Mouse (Mus musculus): ENCODE measurements around the gene B3gnt9.
"Not testable (repeated sequence)": the region's sequence is repeated elsewhere in the genome, so short reads cannot be mapped to it uniquely, and the experiment has no call there.

Gene B3gnt9

GRCm38 (mm10) chr8:105254966-105255350 lies at the start of gene B3gnt9:
Gene B3gnt9 (minus strand): TSS chr8:105255153.
- no peak for DNase-seq (ENCODE audit: extremely low spot score, low read depth, low spot score)

DNA sequence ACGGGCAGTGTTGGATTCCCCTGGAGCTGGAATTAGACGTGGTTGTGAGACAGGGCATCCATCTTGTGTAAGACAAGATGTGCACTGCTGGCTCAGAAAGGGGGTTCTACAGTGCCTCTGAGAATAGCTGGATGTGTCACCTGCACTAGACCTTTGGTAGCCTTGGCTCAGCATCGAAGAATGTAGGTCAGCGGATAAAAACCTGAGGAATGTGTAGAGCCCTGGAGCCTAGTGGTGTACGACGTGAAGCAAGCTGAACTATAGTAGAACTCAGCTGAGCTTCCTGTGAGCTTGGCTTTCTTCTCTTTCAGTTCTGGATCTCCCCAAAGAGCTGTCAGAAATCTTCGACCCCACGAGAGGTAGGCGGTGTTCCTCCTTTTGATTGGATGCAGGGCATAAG lies 48.9 kb upstream of the B3gnt9 start:
- no peak for DNase-seq (ENCODE audit: extremely low spot score, low read depth, low spot score)

DNA sequence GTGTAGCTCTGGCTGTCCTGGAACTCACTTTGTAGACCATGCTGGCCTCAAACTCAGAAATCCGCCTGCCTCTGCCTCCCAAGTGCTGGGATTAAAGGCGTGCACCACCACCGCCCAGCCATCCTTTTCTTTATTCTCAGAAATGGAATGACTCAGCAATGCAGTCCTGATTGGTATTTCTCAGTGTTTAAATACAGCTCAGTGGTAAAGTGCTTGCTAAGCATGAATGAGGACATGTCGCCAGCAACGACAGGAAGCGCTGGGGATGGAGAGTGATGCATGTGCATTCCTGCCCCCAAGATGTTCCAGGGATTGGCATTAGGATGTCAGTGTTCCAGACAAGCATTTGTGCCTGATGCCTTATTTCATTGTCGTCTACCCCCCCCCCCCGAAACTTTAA lies 48.4 kb upstream of the B3gnt9 start:
- DNase-seq (ENCODE audit: extremely low spot score, low read depth, low spot score), result no peak

DNA sequence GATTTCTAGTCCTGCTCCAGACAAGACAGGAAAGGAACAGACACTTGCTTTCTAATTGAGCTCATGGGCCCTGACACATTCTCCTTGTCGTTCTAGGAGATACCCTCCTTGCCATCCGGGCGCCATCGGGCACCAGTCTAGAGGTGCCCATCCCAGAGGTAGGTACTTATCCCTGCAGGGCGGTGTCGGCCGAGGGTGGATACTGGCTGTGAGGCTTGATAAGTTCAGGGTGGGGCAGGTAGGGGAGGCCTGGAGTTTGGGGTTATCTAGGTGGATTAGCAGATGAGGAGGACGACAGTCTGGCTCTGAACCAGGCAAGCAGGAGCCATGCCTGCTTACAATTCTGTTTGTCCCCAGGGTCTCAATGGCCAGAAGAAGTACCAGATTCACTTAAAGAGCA lies 45.0 kb upstream of the B3gnt9 start:
- no peak for DNase-seq (ENCODE audit: extremely low spot score, low read depth, low spot score)

GRCm38 (mm10) chr8:105298351-105299252 lies 43.6 kb upstream of the B3gnt9 start:
- DNase-seq (ENCODE audit: extremely low spot score, low read depth, low spot score), result no peak

GRCm38 (mm10) chr8:105297511-105298192 lies 42.7 kb upstream of the B3gnt9 start, which contains the start of gene E2f4:
Gene E2f4 (plus strand): TSS chr8:105297663.
- DNase-seq (ENCODE audit: extremely low spot score, low read depth, low spot score), result peak; percentile 61

GRCm38 (mm10) chr8:105295895-105296573 lies 41.1 kb upstream of the B3gnt9 start, which contains the start of gene Exoc3l:
Gene Exoc3l (minus strand): TSS chr8:105296101.
- DNase-seq (ENCODE audit: extremely low spot score, low read depth, low spot score), result no peak

GRCm38 (mm10) chr8:105295256-105295655 lies 40.3 kb upstream of the B3gnt9 start:
- no peak for DNase-seq (ENCODE audit: extremely low spot score, low read depth, low spot score)

DNA sequence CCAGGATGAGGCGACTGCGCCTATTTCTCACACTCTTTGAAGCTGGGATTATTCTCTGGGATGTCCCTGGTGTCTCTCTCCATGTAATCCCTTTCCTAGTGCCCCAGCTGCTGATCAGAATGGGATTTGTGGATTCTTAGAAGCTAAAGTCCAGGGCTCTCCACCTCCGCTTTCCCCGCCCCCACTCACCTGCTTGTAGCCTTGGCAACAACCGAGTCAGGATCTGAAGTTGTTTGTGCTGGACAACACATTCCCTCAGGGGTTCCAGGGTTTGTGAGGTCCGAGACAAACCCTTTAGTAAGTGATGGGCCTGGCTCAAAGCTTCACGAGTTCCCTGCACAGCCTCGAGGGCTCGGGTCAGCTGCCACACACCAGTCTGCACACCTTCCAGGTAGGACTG lies 39.8 kb upstream of the B3gnt9 start:
- no peak for DNase-seq (ENCODE audit: extremely low spot score, low read depth, low spot score)

- DNase-seq (ENCODE audit: extremely low spot score, low read depth, low spot score), result no peak
Observed at GRCm38 (mm10) chr8:105293405-105293804, 38.5 kb upstream of the B3gnt9 start.

DNA sequence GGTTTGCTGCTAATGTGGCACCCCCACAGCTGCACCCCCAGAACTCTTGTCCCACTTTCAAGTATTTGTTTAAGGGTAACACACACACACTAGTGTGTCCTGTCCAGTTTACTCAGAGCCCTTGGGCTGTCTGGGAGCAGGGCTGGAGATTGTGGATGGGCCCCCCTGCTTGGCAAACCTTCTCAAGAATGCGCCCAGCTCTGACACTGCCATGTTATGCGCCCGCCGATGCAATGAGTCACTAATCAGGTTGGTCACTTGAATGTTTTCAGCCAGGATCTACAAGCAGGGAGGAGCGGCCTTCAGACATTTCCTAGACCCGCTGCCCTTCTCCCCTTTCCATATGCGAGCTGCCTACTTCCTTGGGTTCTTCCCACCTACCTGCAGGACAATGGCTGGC lies 37.5 kb upstream of the B3gnt9 start:
- no peak for DNase-seq (ENCODE audit: extremely low spot score, low read depth, low spot score)

DNA sequence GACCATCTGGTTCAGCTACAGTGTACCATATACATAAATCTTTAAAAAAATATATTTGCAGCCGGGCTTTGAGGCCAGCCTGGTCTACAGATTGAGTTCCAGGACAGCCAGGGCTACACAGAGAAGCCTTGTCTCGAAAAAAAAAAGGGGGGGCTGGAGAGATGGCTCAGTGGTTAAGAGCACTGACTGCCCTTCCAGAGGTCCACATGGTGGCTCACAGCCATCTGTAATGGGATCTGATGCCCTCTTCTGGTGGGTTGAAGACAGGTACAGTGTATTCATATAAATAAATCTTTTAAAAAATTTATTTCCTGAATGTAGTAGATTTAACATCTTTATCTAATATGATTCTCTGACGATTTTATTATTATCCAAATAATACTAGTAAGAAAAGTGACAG lies 36.8 kb upstream of the B3gnt9 start:
- not testable (repeated sequence) for DNase-seq (ENCODE audit: extremely low spot score, low read depth, low spot score)

- not testable (repeated sequence) for DNase-seq (ENCODE audit: extremely low spot score, low read depth, low spot score)
Observed at GRCm38 (mm10) chr8:105291364-105291763, 36.4 kb upstream of the B3gnt9 start.

DNA sequence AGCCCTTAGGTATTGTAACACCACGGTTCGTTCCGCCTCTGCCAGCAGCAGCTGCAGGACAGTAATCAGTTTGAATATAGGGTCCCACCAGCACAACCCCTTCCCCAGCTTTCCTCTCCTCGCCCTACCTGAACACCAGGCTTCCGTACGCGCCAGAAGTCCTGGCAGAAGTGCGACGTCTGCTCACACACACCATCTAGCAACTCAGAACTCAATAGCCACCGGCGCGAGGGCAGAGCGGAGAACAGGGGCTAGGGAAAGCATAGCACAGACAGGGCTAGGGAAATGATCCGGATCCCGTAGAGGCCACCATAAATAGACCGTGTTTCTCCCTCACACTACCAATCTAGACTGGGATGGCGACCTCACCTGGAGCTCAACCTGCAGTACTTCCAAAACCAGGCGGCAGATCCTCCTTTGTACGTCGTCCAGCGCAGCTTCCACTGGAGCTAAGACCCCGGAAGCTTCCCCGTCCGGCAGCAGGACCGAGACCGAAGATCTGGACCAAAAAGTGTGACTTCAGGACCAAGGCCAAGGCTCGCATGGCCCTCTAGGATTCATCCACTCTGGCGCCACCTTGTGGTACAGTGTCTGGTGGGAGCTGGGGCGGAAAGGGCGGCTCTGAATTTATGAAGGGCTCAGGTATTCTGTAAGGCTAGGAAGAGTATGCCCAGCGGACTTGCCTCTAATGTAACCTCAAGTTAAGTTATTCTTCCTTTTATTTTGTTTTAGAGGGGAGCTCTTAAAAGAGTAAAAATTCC lies 35.8 kb upstream of the B3gnt9 start:
- DNase-seq (ENCODE audit: extremely low spot score, low read depth, low spot score), result peak; percentile 85

GRCm38 (mm10) chr8:105289805-105290460 lies 35.0 kb upstream of the B3gnt9 start, which contains the start of gene 4931428F04Rik:
Gene 4931428F04Rik (minus strand): TSS chr8:105289864.
- no peak for DNase-seq (ENCODE audit: extremely low spot score, low read depth, low spot score)

DNA sequence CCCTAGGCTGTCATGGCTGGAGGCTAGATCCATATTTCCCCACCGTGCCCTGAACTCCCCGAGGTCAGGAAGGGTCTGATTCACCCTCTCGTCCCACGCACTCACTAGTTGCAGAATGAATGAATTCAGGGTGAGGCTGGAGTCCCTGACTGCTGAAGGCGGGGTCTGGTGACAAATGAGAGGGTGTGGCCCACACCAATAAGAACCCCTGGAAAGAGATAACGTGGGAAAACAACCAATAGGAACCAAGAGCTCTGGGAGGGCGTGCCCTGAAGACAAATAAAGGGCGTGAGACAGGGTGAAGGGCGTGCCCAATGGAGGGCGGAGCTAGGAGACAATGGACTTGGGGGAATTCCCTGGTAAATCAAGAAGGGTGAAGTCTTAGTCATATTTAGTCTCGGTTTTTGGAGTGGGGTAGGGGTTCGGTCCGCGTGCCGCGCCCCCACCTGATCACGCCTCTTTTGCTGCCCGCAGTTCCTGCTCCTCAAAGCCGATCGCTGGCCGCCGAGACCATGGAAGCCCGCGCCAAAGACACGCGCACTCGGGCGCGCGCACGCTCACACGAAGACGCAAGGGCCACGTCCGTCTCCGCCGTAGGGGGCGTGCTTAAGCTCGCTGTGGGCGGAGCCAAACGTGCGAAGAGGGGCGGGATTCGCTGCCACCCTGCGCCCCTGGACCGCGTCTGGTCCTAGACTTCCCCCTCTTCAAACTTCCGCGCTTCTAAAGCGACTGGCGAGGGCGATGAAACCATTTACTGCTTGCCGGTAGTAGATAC lies 34.2 kb upstream of the B3gnt9 start:
- DNase-seq (ENCODE audit: extremely low spot score, low read depth, low spot score), result peak; percentile 92

GRCm38 (mm10) chr8:105288231-105288630 lies 33.3 kb upstream of the B3gnt9 start:
- no peak for DNase-seq (ENCODE audit: extremely low spot score, low read depth, low spot score)

DNA sequence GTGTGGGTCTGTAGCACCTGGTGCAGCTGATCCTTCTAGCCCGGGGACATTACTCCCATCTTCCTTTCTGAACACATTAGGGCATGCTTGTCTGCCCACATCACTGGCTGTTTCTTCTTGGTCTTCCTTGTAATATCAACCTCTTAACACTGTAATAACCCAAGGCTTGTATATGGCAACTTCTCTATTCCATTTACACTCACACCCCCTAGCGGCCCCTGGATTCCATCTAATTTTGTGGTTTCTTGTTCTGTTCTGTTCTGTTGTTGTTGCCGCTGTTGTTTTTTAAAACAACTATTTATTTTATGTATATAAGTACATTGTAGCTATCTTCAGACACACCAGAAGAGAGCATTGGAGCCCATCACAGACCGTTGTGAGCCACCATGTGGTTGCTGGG lies 32.0 kb upstream of the B3gnt9 start:
- no peak for DNase-seq (ENCODE audit: extremely low spot score, low read depth, low spot score)

DNA sequence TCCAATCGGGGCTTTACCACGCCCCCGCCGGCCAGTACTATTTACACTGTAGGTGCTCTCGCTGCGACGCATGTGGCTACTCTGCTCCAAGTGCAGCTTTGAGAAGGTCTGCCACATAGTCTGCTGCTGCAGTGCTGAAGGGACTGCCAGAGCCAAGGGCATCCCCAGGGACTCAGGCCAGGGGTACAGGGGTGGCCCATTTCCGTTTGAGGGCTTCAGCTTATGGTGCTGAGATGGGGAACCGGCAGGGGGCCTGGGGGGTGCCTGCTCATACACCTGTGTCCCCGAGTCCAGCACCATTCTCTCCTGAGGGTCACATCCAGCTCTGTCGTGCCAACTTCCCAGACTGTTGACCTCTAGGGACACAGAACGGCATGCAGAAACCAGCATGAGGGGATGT lies 30.6 kb upstream of the B3gnt9 start:
- DNase-seq (ENCODE audit: extremely low spot score, low read depth, low spot score), result no peak

All from hindlimb bud, embryonic 11.5 days (tissue).